Mouse (Mus musculus) MN1 (cell line): ENCODE measurements around the gene Rab12.

Experiments
- DNase-seq: peaks from one replicate; pipeline ENCODE4 v3.0.0-alpha.2; 2016; ENCODE audit warnings: low spot score

Rab12 gene

DNA sequence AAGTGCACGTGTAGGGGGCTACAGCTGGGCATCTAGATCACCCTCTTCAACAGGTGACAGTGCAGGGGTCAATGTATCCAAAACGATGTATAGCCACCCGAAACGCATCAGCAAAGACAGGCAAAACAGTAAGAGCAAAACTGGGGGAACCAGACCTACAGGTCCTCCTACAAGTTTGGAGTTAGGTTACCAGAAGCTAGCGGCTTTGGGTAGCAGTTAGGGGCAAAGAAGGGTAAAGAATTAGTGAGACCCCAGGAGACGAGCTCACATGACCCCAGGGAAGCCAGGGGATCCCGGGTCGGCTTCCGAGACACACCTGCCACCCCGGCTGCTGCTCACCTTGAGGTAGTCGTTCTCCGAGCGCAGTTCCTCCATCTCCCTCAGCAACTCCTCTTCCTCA, 71.6 kb downstream of the Rab12 start:
- no peak for DNase-seq

- no peak for DNase-seq
Observed at GRCm38 (mm10) chr17:66447007-66447312, 72.6 kb downstream of the Rab12 start.

DNA sequence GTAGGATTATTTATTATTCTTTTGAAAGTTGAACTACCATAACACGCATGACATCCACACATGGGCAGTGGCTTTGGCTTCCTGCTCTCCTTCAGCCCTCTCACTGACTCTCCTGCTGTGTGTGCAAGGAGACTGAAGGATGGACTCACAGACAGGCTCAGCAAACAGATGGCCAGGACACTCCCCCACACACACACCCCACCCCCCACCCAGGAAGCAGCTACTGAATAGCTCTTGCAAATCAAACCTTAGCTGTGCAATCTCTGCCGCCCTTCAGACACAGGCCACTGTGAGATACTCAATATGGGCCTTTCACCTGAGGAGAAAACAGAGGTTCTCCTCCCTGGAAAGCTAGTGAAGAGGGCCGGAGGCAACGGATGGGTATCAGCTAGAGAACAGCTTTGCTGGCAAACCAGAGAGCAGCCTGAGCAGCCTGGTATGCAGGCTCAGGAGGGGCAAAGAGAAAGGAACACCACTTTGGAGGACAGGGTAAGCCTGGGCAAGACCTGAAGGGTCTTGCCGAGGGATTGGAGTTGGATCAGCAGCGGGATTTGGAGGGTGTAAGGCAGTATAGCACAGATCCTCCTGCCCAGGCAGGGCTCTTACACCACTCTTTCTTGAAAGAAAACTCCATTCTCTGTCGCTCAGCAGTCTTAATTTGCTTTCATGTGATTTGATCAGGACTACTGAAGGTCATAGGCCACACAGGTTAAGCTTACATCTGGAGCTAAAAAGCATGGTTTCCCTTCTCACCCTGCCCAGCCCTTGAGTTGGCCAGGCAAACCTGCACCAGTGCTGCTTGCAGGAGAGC, 73.1 kb downstream of the Rab12 start:
- DNase-seq, result peak; percentile 39
